Mouse (Mus musculus) cortical plate, adult 2 months (tissue): ENCODE results near the gene Ddx17.

Experiments used
- CTCF ChIP-seq: fragments of 200-500 bp; IDR thresholded peaks from 2 replicates; pipeline ENCODE4 v1.5.1; 2011; ENCODE audit warnings: mild to moderate bottlenecking, control low read depth, low read length; ENCODE audit not compliant: insufficient read depth; ENCODE audit errors: extremely low read depth
- POLR2A ChIP-seq: fragments of 200-500 bp; IDR thresholded peaks from 2 replicates; pipeline ENCODE4 v1.6.1; 2011; ENCODE audit warnings: mild to moderate bottlenecking, low read length, control low read depth; ENCODE audit not compliant: insufficient read depth; ENCODE audit errors: extremely low read depth

DNA sequence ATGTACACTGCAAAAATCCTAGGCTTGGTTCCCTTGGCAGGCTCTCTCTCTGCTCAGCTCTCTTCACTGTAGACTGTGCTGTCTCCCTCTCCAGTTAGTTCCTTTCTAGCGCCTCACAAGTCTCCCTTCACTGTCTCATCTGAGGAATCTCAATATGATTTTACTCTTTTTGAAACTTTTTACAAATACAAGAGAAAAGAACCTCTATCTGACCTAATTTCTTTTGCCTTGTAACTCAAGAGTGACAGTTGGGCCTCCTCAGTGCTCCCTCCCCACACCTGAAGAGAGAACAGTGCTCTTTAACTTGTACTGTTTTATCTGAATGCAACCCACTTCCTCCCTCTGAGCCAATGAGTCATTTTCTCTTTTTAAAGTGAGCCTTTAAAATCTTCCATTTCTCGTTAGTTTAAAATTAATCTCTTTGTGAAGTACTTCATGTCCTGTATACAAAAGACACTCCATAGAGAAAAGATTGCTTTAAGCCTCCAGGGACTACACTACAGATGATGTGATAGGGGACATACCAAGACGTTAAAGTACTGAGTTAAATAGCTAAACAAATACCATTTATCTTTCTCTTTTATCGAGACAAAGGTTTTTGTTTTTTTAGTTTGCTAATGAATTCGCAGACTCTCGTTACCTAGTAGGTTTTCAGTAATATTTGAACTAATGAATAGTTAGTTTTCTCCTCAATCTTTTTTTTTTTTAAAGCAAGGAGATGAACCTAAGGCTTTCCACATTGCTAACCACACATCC is 31.3 kb upstream of the Ddx17 start:
- no peak for TF ChIP-seq CTCF
- TF ChIP-seq POLR2A, result no peak
